Mouse (Mus musculus): ENCODE data around the gene Slirp. TPM values are rescaled to one million over a fixed set of nuclear protein-coding genes. Genes with fewer than 3 reads are reported as not detected.

The Slirp gene
- polyA plus RNA-seq, 1 experiment from 2014 or later = 294 TPM

DNA sequence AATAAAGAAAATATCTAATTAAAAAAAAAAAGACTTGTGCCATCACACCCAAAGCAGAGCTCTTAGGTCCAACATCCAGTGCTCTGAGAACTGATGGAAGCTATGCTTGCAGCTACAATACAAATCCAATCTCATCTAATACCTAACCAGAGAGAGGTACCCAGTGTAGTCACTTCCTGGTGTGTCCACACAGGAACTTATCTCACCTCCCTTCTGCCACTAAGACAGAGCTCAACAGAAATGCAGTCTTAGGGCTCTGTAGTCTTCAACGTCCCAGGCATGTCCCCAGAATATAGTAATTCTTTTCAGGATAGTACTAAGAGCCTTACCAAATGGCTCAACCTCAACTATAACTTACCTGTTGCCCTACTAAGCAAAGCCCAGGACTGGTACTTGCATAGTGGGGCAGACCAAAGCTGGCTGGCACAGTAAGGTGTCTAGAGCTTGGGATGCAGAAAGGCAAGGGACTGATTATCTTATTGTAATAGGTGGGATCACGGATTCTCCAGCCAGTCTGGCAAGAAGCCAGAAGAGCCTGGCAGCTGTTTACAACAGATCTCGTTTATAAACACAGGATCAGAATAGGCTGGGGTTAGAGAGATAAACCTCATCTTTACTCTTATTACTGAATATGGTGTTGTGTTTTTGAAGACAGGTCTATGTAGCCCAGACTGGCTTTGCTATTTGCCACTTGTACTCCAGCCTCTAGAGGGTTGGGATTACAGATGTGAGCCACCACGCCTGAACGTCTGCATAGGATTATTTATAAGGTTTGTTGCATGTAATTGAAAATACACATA, 21.8 kb upstream of the Slirp start:
- Histone ChIP-seq H3K36me3 (ENCODE audit: control insufficient read depth, insufficient read depth, low read length) (peaks cover 3% of the 10 kb centered on the region; the same call in 1 of the 2 replicates), H3K4me3 (ENCODE audit: low read depth, low read length) (no peak overlapping the region), H3K9ac (ENCODE audit: low read length) (no peak overlapping the region), H3K27me3 (ENCODE audit: control insufficient read depth, insufficient read depth, low read length) (no peaks in the 10 kb centered on the region), H3K27ac (ENCODE audit: low read depth, low read length) (no peak overlapping the region), H3K9me3 (ENCODE audit: control insufficient read depth, low read length) (no peaks in the 10 kb centered on the region), H3K4me1 (replicated peaks; ENCODE audit: control insufficient read depth, insufficient read depth, low read length) (no peaks in the 10 kb centered on the region; the same call in 1 of the 2 replicates), H3K4me2 (ENCODE audit: low read depth, low read length, severe bottlenecking) (no peak overlapping the region)
- WGBS = 82% methylated on average over 5 of the region's 5 CpGs
- ATAC-seq (replicated peaks; ENCODE audit: low FRiP score) (no peak), DNase-seq (ENCODE audit: low spot score) (no peak)

DNA sequence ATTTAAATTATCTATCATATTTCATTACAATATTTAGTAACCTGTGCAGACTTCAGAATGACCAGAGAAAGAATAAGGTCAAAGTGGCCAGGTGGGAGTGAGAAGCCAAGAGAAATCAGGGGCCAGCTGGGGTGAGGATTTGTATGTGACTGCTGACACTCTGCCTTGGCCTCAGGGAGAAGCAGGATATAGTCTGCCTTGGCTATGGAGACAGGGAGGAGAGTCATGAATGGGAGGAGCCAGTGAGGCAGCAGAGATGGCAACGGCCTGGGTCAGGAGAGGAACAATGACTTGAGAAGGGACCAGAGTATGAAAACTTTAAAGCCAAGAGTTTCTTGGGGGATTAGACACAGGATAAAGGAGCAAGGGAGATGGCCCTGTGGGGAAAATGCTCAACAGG, 20.0 kb upstream of the Slirp start:
- ATAC-seq (replicated peaks; ENCODE audit: low FRiP score) (no peak), DNase-seq (ENCODE audit: low spot score) (no peak)
- no peaks in the 10 kb centered on the region; the same call in 1 of the 2 replicates for H3K4me1 ChIP-seq (replicated peaks; ENCODE audit: control insufficient read depth, insufficient read depth, low read length)
- H3K9me3 ChIP-seq (ENCODE audit: control insufficient read depth, low read length) = no peaks in the 10 kb centered on the region
- no peak overlapping the region for H3K9ac ChIP-seq (ENCODE audit: low read length)
- no peak overlapping the region for H3K4me2 ChIP-seq (ENCODE audit: low read depth, low read length, severe bottlenecking)
- WGBS = 36% methylated on average over 1 of the region's 1 CpGs
- H3K36me3 ChIP-seq (ENCODE audit: control insufficient read depth, insufficient read depth, low read length) = peaks cover 7% of the 10 kb centered on the region; the same call in 1 of the 2 replicates
- no peak overlapping the region for H3K27ac ChIP-seq (ENCODE audit: low read depth, low read length)
- H3K27me3 ChIP-seq (ENCODE audit: control insufficient read depth, insufficient read depth, low read length) = no peaks in the 10 kb centered on the region
- no peak overlapping the region for H3K4me3 ChIP-seq (ENCODE audit: low read depth, low read length)

DNA sequence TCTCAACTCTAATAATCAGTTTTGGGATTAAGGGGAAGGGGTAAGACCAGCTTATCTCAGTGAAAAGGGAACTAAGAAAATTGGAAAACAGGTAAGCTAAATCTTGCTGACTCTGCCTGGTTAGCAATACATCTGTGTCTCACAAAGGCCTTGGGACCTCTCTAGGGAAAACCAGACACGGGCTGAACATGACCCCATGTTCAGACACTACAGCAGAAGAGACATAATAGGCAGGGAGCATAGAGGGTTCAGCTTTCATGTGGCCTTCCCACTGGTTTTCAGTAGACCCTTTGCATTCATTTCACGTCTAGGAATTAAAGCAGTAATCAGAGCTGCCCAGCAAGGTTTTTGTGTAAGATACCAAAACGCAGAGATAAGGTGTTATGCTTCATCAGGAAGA, 19.2 kb upstream of the Slirp start:
- Histone ChIP-seq H3K36me3 (ENCODE audit: control insufficient read depth, insufficient read depth, low read length) (peaks cover 14% of the 10 kb centered on the region; the same call in 1 of the 2 replicates), H3K27me3 (ENCODE audit: control insufficient read depth, insufficient read depth, low read length) (no peaks in the 10 kb centered on the region), H3K4me3 (ENCODE audit: low read depth, low read length) (no peak overlapping the region), H3K4me2 (ENCODE audit: low read depth, low read length, severe bottlenecking) (no peak overlapping the region), H3K9ac (ENCODE audit: low read length) (no peak overlapping the region), H3K4me1 (replicated peaks; ENCODE audit: control insufficient read depth, insufficient read depth, low read length) (no peaks in the 10 kb centered on the region; the same call in 1 of the 2 replicates), H3K27ac (ENCODE audit: low read depth, low read length) (no peak overlapping the region), H3K9me3 (ENCODE audit: control insufficient read depth, low read length) (no peaks in the 10 kb centered on the region)
- no peak for DNase-seq (ENCODE audit: low spot score)
- no peak for ATAC-seq (replicated peaks; ENCODE audit: low FRiP score)
- 29% methylated on average over 3 of the region's 3 CpGs for WGBS

GRCm38 (mm10) chr12:87426354-87427031, 17.2 kb upstream of the Slirp start:
- Histone ChIP-seq H3K36me3 (ENCODE audit: control insufficient read depth, insufficient read depth, low read length) (peaks cover 22% of the 10 kb centered on the region; the same call in 1 of the 2 replicates), H3K4me1 (replicated peaks; ENCODE audit: control insufficient read depth, insufficient read depth, low read length) (no peaks in the 10 kb centered on the region; the same call in 1 of the 2 replicates), H3K27me3 (ENCODE audit: control insufficient read depth, insufficient read depth, low read length) (no peaks in the 10 kb centered on the region), H3K4me3 (ENCODE audit: low read depth, low read length) (no peak overlapping the region), H3K9ac (ENCODE audit: low read length) (no peak overlapping the region), H3K9me3 (ENCODE audit: control insufficient read depth, low read length) (no peaks in the 10 kb centered on the region), H3K4me2 (ENCODE audit: low read depth, low read length, severe bottlenecking) (no peak overlapping the region), H3K27ac (ENCODE audit: low read depth, low read length) (no peak overlapping the region)
- WGBS = 98% methylated on average over 5 of the region's 5 CpGs
- no peak for ATAC-seq (replicated peaks; ENCODE audit: low FRiP score)
- no peak for DNase-seq (ENCODE audit: low spot score)

DNA sequence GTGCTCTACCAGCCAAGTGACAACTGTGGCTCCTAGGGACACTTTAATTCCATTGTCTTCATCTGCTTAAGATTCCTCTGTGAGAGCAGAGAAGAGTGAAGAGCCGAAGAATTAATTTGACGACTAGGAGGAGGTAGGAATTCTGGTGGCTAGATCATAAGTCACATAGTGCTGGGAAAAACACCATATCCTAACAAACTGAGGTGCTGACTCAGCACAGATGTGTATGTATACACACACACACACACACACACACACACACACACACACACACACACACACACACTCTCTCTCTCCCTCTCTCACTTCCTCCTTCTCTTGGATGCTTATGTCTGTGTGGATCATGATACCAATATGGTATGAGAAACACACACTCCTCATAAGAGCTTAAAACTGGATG, 15.4 kb upstream of the Slirp start:
- Histone ChIP-seq H3K4me1 (replicated peaks; ENCODE audit: control insufficient read depth, insufficient read depth, low read length) (no peaks in the 10 kb centered on the region; the same call in 1 of the 2 replicates), H3K4me3 (ENCODE audit: low read depth, low read length) (no peak overlapping the region), H3K36me3 (ENCODE audit: control insufficient read depth, insufficient read depth, low read length) (peaks cover 22% of the 10 kb centered on the region; the same call in 1 of the 2 replicates), H3K9ac (ENCODE audit: low read length) (no peak overlapping the region), H3K4me2 (ENCODE audit: low read depth, low read length, severe bottlenecking) (no peak overlapping the region), H3K27me3 (ENCODE audit: control insufficient read depth, insufficient read depth, low read length) (no peaks in the 10 kb centered on the region), H3K9me3 (ENCODE audit: control insufficient read depth, low read length) (no peaks in the 10 kb centered on the region), H3K27ac (ENCODE audit: low read depth, low read length) (no peak overlapping the region)
- ATAC-seq (replicated peaks; ENCODE audit: low FRiP score) = no peak
- 90% methylated on average over 2 of the region's 2 CpGs for WGBS
- no peak for DNase-seq (ENCODE audit: low spot score)

- no peak for DNase-seq (ENCODE audit: low spot score)
- Histone ChIP-seq H3K9me3 (ENCODE audit: control insufficient read depth, low read length) (no peaks in the 10 kb centered on the region), H3K27ac (ENCODE audit: low read depth, low read length) (no peak overlapping the region), H3K36me3 (ENCODE audit: control insufficient read depth, insufficient read depth, low read length) (peaks cover 26% of the 10 kb centered on the region; the same call in 1 of the 2 replicates), H3K4me3 (ENCODE audit: low read depth, low read length) (no peak overlapping the region), H3K27me3 (ENCODE audit: control insufficient read depth, insufficient read depth, low read length) (no peaks in the 10 kb centered on the region), H3K4me1 (replicated peaks; ENCODE audit: control insufficient read depth, insufficient read depth, low read length) (no peaks in the 10 kb centered on the region; the same call in 1 of the 2 replicates), H3K4me2 (ENCODE audit: low read depth, low read length, severe bottlenecking) (no peak overlapping the region), H3K9ac (ENCODE audit: low read length) (no peak overlapping the region)
- WGBS = 91% methylated on average over 8 of the region's 8 CpGs
- ATAC-seq (replicated peaks; ENCODE audit: low FRiP score) = no peak
These were observed 14.8 kb upstream of the Slirp start for GRCm38 (mm10) chr12:87428885-87429284.

GRCm38 (mm10) chr12:87442177-87443114, 1.2 kb upstream of the Slirp start:
- ATAC-seq (replicated peaks; ENCODE audit: low FRiP score) (no peak), DNase-seq (ENCODE audit: low spot score) (no peak)
- Histone ChIP-seq H3K4me1 (replicated peaks; ENCODE audit: control insufficient read depth, insufficient read depth, low read length) (no peaks in the 10 kb centered on the region), H3K4me2 (ENCODE audit: low read depth, low read length, severe bottlenecking) (peak overlapping the region; percentile 50), H3K27ac (ENCODE audit: low read depth, low read length) (no peak overlapping the region), H3K4me3 (ENCODE audit: low read depth, low read length) (peak overlapping the region; percentile 97), H3K9me3 (ENCODE audit: control insufficient read depth, low read length) (no peaks in the 10 kb centered on the region), H3K27me3 (ENCODE audit: control insufficient read depth, insufficient read depth, low read length) (no peaks in the 10 kb centered on the region), H3K36me3 (ENCODE audit: control insufficient read depth, insufficient read depth, low read length) (peaks cover 3% of the 10 kb centered on the region; the same call in 1 of the 2 replicates), H3K9ac (ENCODE audit: low read length) (peak overlapping the region; percentile 96)
- WGBS = 27% methylated on average over 12 of the region's 12 CpGs

- Histone ChIP-seq H3K4me1 (replicated peaks; ENCODE audit: control insufficient read depth, insufficient read depth, low read length) (no peaks in the 10 kb centered on the region), H3K9ac (ENCODE audit: low read length) (peak overlapping the region; percentile 96), H3K27me3 (ENCODE audit: control insufficient read depth, insufficient read depth, low read length) (no peaks in the 10 kb centered on the region), H3K27ac (ENCODE audit: low read depth, low read length) (peak overlapping the region; percentile 75), H3K4me2 (ENCODE audit: low read depth, low read length, severe bottlenecking) (peak overlapping the region; percentile 50), H3K9me3 (ENCODE audit: control insufficient read depth, low read length) (no peaks in the 10 kb centered on the region), H3K36me3 (ENCODE audit: control insufficient read depth, insufficient read depth, low read length) (peaks cover 3% of the 10 kb centered on the region; the same call in 1 of the 2 replicates), H3K4me3 (ENCODE audit: low read depth, low read length) (peak overlapping the region; percentile 97)
- DNase-seq (ENCODE audit: low spot score) (no peak), ATAC-seq (replicated peaks; ENCODE audit: low FRiP score) (peak; percentile 85)
- under 1% methylated on average over 33 of the region's 33 CpGs for WGBS
These were observed 489 bp upstream of the Slirp start for GRCm38 (mm10) chr12:87443115-87443699.
